Mouse (Mus musculus) fat pad, adult 2 months (tissue): ENCODE data around the gene Olfr503.
"Not testable (repeated sequence)": the region's sequence is repeated elsewhere in the genome, so short reads cannot be mapped to it uniquely, and the experiment has no call there.

Experiments used
- DNase-seq: peaks from one replicate; pipeline ENCODE4 v3.0.0-alpha.2; 2011; ENCODE audit warnings: low read depth, low spot score; ENCODE audit errors: extremely low read depth

Gene Olfr503

GRCm38 (mm10) chr7:108544227-108544626 is at the start of gene Olfr503:
TSS of gene Olfr503 (plus strand) at chr7:108544527.
- not testable (repeated sequence) for DNase-seq

- no peak for DNase-seq
Observed at GRCm38 (mm10) chr7:108524965-108525364, 19.4 kb upstream of the Olfr503 start, which contains the start of gene Olfr502. TSS of gene Olfr502 (minus strand) at chr7:108525065.

- no peak for DNase-seq
Observed at GRCm38 (mm10) chr7:108542416-108542815, 1.9 kb upstream of the Olfr503 start.

- DNase-seq: no peak
Observed at GRCm38 (mm10) chr7:108565693-108566092, 21.4 kb downstream of the Olfr503 start, which contains the start of gene Olfr504. TSS of gene Olfr504 (minus strand) at chr7:108565793.

- no peak for DNase-seq
Observed at GRCm38 (mm10) chr7:108589797-108590196, 45.5 kb downstream of the Olfr503 start.
